Mouse (Mus musculus) midbrain, embryonic 16.5 days (tissue): Measurements from ENCODE around the gene Xdh. TPM values are rescaled to one million over a fixed set of nuclear protein-coding genes. Genes with fewer than 3 reads are reported as not detected.

Experiments used
- ATAC-seq: fragments of 200-750 bp; cut with Nextera tagmentation; 2 replicates; pipeline ENCODE4 v1.8.0; 2017; ENCODE audit warnings: moderate TSS enrichment
- H3K27ac ChIP-seq: fragments of 300-500 bp; sonication (generic); 2 replicates; pipeline ENCODE4 v1.5.1; 2014; ENCODE audit warnings: mild to moderate bottlenecking, low read length, mixed read lengths
- H3K27me3 ChIP-seq: fragments of 300-500 bp; sonication (generic); 2 replicates; pipeline ENCODE4 v1.6.1; 2014; ENCODE audit warnings: low read depth, low read length, mixed read lengths; ENCODE audit not compliant: control insufficient read depth, insufficient read depth
- H3K36me3 ChIP-seq: fragments of 300-500 bp; sonication (generic); 2 replicates; pipeline ENCODE4 v1.6.1; 2014; ENCODE audit warnings: mild to moderate bottlenecking, low read length, moderate library complexity, mixed read lengths; ENCODE audit not compliant: control insufficient read depth, insufficient read depth
- H3K4me1 ChIP-seq: fragments of 300-500 bp; sonication (generic); 2 replicates; pipeline ENCODE4 v1.6.1; 2014; ENCODE audit warnings: mild to moderate bottlenecking, low read length, mixed read lengths; ENCODE audit not compliant: control insufficient read depth, insufficient read depth
- H3K4me2 ChIP-seq: fragments of 300-500 bp; sonication (generic); 2 replicates; pipeline ENCODE4 v1.6.1; 2014; ENCODE audit warnings: mild to moderate bottlenecking, low read length, mixed read lengths
- H3K4me3 ChIP-seq: fragments of 300-500 bp; sonication (generic); 2 replicates; pipeline ENCODE4 v1.5.1; 2014; ENCODE audit warnings: low read depth, mild to moderate bottlenecking, low read length, moderate library complexity, mixed read lengths
- H3K9ac ChIP-seq: fragments of 300-500 bp; sonication (generic); 2 replicates; pipeline ENCODE4 v1.6.1; 2014; ENCODE audit warnings: low read depth, low read length, mixed read lengths
- H3K9me3 ChIP-seq: fragments of 300-500 bp; sonication (generic); replicated peaks from 2 replicates; pipeline ENCODE4 v1.6.1; 2014; ENCODE audit warnings: mild to moderate bottlenecking, low read length, mixed read lengths; ENCODE audit not compliant: control insufficient read depth, poor library complexity, severe bottlenecking
- WGBS: fragments of 180-500 bp; shearing (Covaris S2); extraction: QIAGEN DNeasy Blood & Tissue Kit; methylation state at CpG from one replicate; pipeline ENCODE4 v1.1.7; 2014; 5-methylcytosine and 5-hydroxymethylcytosine counted together
- polyA plus RNA-seq: library from polyadenylated mRNA; unstranded; fragments of >200 nt; fragmentation: Nextera tagmentation; extraction: Ambion mirVana; gene quantifications from 2 replicates; pipeline ENCODE4 v1.2.1, GENCODE M21; 2015

Gene Xdh
- polyA plus RNA-seq, 1 experiment from 2014 or later = 0.70 TPM

- ATAC-seq = no peak
- H3K4me1 ChIP-seq = no peaks in the 10 kb centered on the region
- no peak overlapping the region for H3K4me3 ChIP-seq
- 77% methylated on average over 4 of the region's 4 CpGs for WGBS
- H3K36me3 ChIP-seq = no peaks in the 10 kb centered on the region
- no peak overlapping the region for H3K9ac ChIP-seq
- no peaks in the 10 kb centered on the region for H3K9me3 ChIP-seq
- H3K4me2 ChIP-seq = no peak overlapping the region
- H3K27me3 ChIP-seq = no peaks in the 10 kb centered on the region
- H3K27ac ChIP-seq = no peak overlapping the region
Observed at GRCm38 (mm10) chr17:73971291-73971690, 21.3 kb upstream of the Xdh start.

- Histone ChIP-seq H3K36me3 (no peaks in the 10 kb centered on the region), H3K9me3 (no peaks in the 10 kb centered on the region), H3K4me3 (no peak overlapping the region), H3K9ac (no peak overlapping the region), H3K27me3 (no peaks in the 10 kb centered on the region), H3K4me2 (no peak overlapping the region), H3K4me1 (no peaks in the 10 kb centered on the region), H3K27ac (no peak overlapping the region)
- WGBS = 82% methylated on average over 3 of the region's 3 CpGs
- ATAC-seq = no peak
Observed at GRCm38 (mm10) chr17:73970361-73971027, 20.5 kb upstream of the Xdh start.

GRCm38 (mm10) chr17:73964856-73965255 lies 14.9 kb upstream of the Xdh start:
- no peak for ATAC-seq
- Histone ChIP-seq H3K4me1 (no peaks in the 10 kb centered on the region), H3K4me3 (no peak overlapping the region), H3K4me2 (no peak overlapping the region), H3K27ac (no peak overlapping the region), H3K36me3 (no peaks in the 10 kb centered on the region), H3K9ac (no peak overlapping the region), H3K27me3 (no peaks in the 10 kb centered on the region), H3K9me3 (no peaks in the 10 kb centered on the region)
- WGBS = 92% methylated on average over 9 of the region's 9 CpGs

GRCm38 (mm10) chr17:73962628-73963043 lies 12.6 kb upstream of the Xdh start:
- 53% methylated on average over 2 of the region's 2 CpGs for WGBS
- Histone ChIP-seq H3K27ac (no peak overlapping the region), H3K36me3 (no peaks in the 10 kb centered on the region), H3K4me1 (no peaks in the 10 kb centered on the region), H3K9me3 (no peaks in the 10 kb centered on the region), H3K27me3 (no peaks in the 10 kb centered on the region), H3K4me2 (no peak overlapping the region), H3K4me3 (no peak overlapping the region), H3K9ac (no peak overlapping the region)
- ATAC-seq = no peak

- H3K4me3 ChIP-seq = no peak overlapping the region
- no peak for ATAC-seq
- no peak overlapping the region for H3K9ac ChIP-seq
- H3K9me3 ChIP-seq = no peaks in the 10 kb centered on the region
- no peak overlapping the region for H3K27ac ChIP-seq
- WGBS = 97% methylated on average over 1 of the region's 1 CpGs
- H3K27me3 ChIP-seq = no peaks in the 10 kb centered on the region
- no peaks in the 10 kb centered on the region for H3K4me1 ChIP-seq
- no peaks in the 10 kb centered on the region for H3K36me3 ChIP-seq
- no peak overlapping the region for H3K4me2 ChIP-seq
Observed at GRCm38 (mm10) chr17:73961801-73962403, 11.9 kb upstream of the Xdh start.

GRCm38 (mm10) chr17:73960745-73961144 lies 10.7 kb upstream of the Xdh start:
- Histone ChIP-seq H3K36me3 (no peaks in the 10 kb centered on the region), H3K4me2 (no peak overlapping the region), H3K9ac (no peak overlapping the region), H3K27ac (no peak overlapping the region), H3K4me1 (no peaks in the 10 kb centered on the region), H3K4me3 (no peak overlapping the region), H3K27me3 (no peaks in the 10 kb centered on the region), H3K9me3 (no peaks in the 10 kb centered on the region)
- ATAC-seq = no peak
- 93% methylated on average over 4 of the region's 4 CpGs for WGBS

- WGBS = 85% methylated on average over 4 of the region's 4 CpGs
- no peak for ATAC-seq
Observed at GRCm38 (mm10) chr17:73952103-73952521, 2.1 kb upstream of the Xdh start.

GRCm38 (mm10) chr17:73950970-73951369 lies 974 bp upstream of the Xdh start:
- no peak overlapping the region for H3K27ac ChIP-seq
- no peaks in the 10 kb centered on the region for H3K27me3 ChIP-seq
- H3K9ac ChIP-seq = no peak overlapping the region
- H3K4me2 ChIP-seq = no peak overlapping the region
- ATAC-seq = no peak
- no peaks in the 10 kb centered on the region for H3K36me3 ChIP-seq
- no peaks in the 10 kb centered on the region for H3K4me1 ChIP-seq
- H3K4me3 ChIP-seq = no peak overlapping the region
- WGBS = 88% methylated on average over 5 of the region's 5 CpGs
- H3K9me3 ChIP-seq = no peaks in the 10 kb centered on the region

More at GRCm38 (mm10) chr17:73952103-73952521, 2.1 kb upstream of the Xdh start:
- H3K27ac ChIP-seq = no peak overlapping the region
- H3K4me3 ChIP-seq = no peak overlapping the region
- H3K9me3 ChIP-seq = no peaks in the 10 kb centered on the region
- no peaks in the 10 kb centered on the region for H3K27me3 ChIP-seq
- H3K4me2 ChIP-seq = no peak overlapping the region
- no peaks in the 10 kb centered on the region for H3K4me1 ChIP-seq
- H3K36me3 ChIP-seq = no peaks in the 10 kb centered on the region
- no peak overlapping the region for H3K9ac ChIP-seq

GRCm38 (mm10) chr17:73949498-73949897 lies 498 bp downstream of the Xdh start:
- H3K4me1 ChIP-seq = no peaks in the 10 kb centered on the region
- ATAC-seq = peak; percentile 64
- H3K27me3 ChIP-seq = no peaks in the 10 kb centered on the region
- H3K36me3 ChIP-seq = no peaks in the 10 kb centered on the region
- no peak overlapping the region for H3K27ac ChIP-seq
- WGBS = 73% methylated on average over 4 of the region's 4 CpGs
- H3K9me3 ChIP-seq = no peaks in the 10 kb centered on the region
- H3K4me3 ChIP-seq = no peak overlapping the region
- no peak overlapping the region for H3K9ac ChIP-seq
- H3K4me2 ChIP-seq = no peak overlapping the region
